7 mouse cellular contexts compared by ENCODE assay signal in the genomic region with DNA sequence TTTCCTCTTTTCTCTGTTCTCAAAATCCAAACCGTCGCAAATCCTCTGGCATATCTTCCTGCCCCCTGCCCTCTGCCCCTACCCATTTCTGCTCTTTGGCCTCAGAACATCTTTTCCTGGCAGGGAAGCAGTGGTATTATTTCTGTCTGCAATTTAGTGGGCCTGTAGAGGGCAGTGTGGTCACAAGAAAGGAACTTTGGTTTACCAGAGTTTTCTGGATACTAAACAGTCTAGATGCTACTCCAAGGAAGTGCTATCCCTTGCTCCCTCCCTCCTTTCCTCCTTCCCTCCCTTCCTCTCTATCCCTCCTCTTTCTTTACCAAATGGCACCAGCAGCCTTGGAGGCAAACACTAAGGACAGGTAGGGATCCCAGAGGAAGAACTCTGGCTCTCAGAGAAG.
A peak's percentile ranks its signal among the peaks of the same experiment; 100 is the strongest.
DNase-seq lines count a peak whose midpoint lies in the region; ATAC-seq and TF ChIP-seq lines count a peak whose summit lies in the region.

No protein-coding gene starts in this region.

- H3K9ac ChIP-seq in CH12.LX (ENCODE audit: insufficient read depth, low read depth), result no peak overlapping the region

- no peaks in the 10 kb centered on the region for H3K36me3 ChIP-seq in CH12.LX (replicated peaks in 1 of 2; ENCODE audit: control insufficient read depth in 1 of 2, insufficient read depth in 1 of 2, low read length in 1 of 2)
- H3K36me3 ChIP-seq in splenic B cell, adult 2 months (ENCODE audit: control insufficient read depth, insufficient read depth, low read length, poor library complexity, severe bottlenecking), result no peaks in the 10 kb centered on the region

- TF ChIP-seq POLR2A in CH12.LX (IDR thresholded peaks at IDR 0.05; ENCODE audit: low read depth, low read length), result no peak
- no peak for TF ChIP-seq POLR2A in cortical plate, adult 2 months (IDR thresholded peaks at IDR 0.05; ENCODE audit: extremely low read depth, insufficient read depth, low read length)

- CTCF ChIA-PET in Patski (lab: Charles Lee), result no interaction called here

- H3K79me2 ChIP-seq in CH12.LX (replicated peaks; ENCODE audit: control insufficient read depth, extremely low read depth, insufficient read depth, poor library complexity, severe bottlenecking), result no peaks in the 10 kb centered on the region

- in situ Hi-C loops in CH12.LX (cut with MboI; ENCODE audit: low pct_ligation_motif_present, low pct_unique_long_range_greater_than_20kb, low sequenced_read_pairs) (no loop called here), Patski (cut with MboI; ENCODE audit: low pct_unique_long_range_greater_than_20kb) (no loop called here)

- H3K27ac ChIP-seq in CH12.LX (ENCODE audit: insufficient read depth, low read depth), result no peak overlapping the region
- H3K27ac ChIP-seq in cortical plate, adult 2 months (ENCODE audit: insufficient read depth, low read length), result no peak overlapping the region

- no peak overlapping the region for H3K4me3 ChIP-seq in CH12.LX (replicated peaks in 1 of 3; ENCODE audit: low read depth in 2 of 3, low read length in 2 of 3, poor library complexity in 1 of 3)
- no peak overlapping the region for H3K4me3 ChIP-seq in cortical plate, adult 2 months (ENCODE audit: insufficient read depth, low read length)

- POLR2A ChIA-PET in Patski (lab: Charles Lee), result no interaction called here

- no peaks in the 10 kb centered on the region for H3K4me1 ChIP-seq in CH12.LX (ENCODE audit: control insufficient read depth in 1 of 2, insufficient read depth in 2 of 2)
- H3K4me1 ChIP-seq in cortical plate, adult 2 months (ENCODE audit: control insufficient read depth, insufficient read depth, low read length), result no peaks in the 10 kb centered on the region

- no peaks in the 10 kb centered on the region for H3K9me3 ChIP-seq in CH12.LX (replicated peaks; ENCODE audit: low read length)

- H3K27me3 ChIP-seq in CH12.LX (replicated peaks) (no peaks in the 10 kb centered on the region), Patski (peaks cover 17% of the 10 kb centered on the region)
- H3K27me3 ChIP-seq in splenic B cell, adult 2 months (ENCODE audit: control insufficient read depth, insufficient read depth, low read length, poor library complexity, severe bottlenecking), result no peaks in the 10 kb centered on the region; the same call in 1 of the 2 replicates

- no peak overlapping the region for H3K4me2 ChIP-seq in CH12.LX (ENCODE audit: insufficient read depth, low read depth, poor library complexity, severe bottlenecking)

- DNase-seq in CH12.LX (ENCODE audit: extremely low read depth) (peak; percentile 55), Patski (ENCODE audit: low read depth, low spot score) (no peak)
- peak; percentile 53 for DNase-seq in gastrocnemius, postnatal 10 days
- DNase-seq in kidney, postnatal 36 days, result peak; percentile 43 to 81
- DNase-seq in lung, postnatal 14 days, result peak; percentile 30
- peak; percentile 16 for DNase-seq in splenic B cell, adult 2 months (ENCODE audit: low read depth, low spot score)

- TF ChIP-seq CTCF in CH12.LX (conservative IDR thresholded peaks at IDR 0.05 in 1 of 2, IDR thresholded peaks at IDR 0.05 in 1 of 2; ENCODE audit: low read depth in 2 of 2, low read length in 2 of 2) (peak; percentile 43 to 77; a peak in 3 of 4 replicates), Patski (IDR thresholded peaks at IDR 0.05) (peak; percentile 69)
- peak; percentile 61 for TF ChIP-seq CTCF in cortical plate, adult 2 months (IDR thresholded peaks at IDR 0.05; ENCODE audit: extremely low read depth, insufficient read depth, low read length)

- TF ChIP-seq EP300 in CH12.LX (IDR thresholded peaks at IDR 0.05; ENCODE audit: low read length), result no peak

- dilution Hi-C loops in CH12.LX (cut with MboI; ENCODE audit: extremely low pct_ligation_motif_present, extremely low pct_unique_long_range_greater_than_20kb, low sequenced_read_pairs), result no loop called here

- TF ChIP-seq RAD21 in CH12.LX (IDR thresholded peaks at IDR 0.05; ENCODE audit: low read depth, low read length), result peak; percentile 84

- peak; percentile 47 for ATAC-seq in Patski

TF ChIP-seq in CH12.LX, 34 proteins besides CTCF, POLR2A, EP300 and RAD21:
- TF ChIP-seq MEF2A (IDR thresholded peaks at IDR 0.05; ENCODE audit: borderline replicate concordance, low read depth, low read length) (no peak), SMC3 (IDR thresholded peaks at IDR 0.05; ENCODE audit: low read depth, low read length) (peak; percentile 64)
